Mouse (Mus musculus) layer of hippocampus, adult 6 months (tissue): ENCODE results near the gene Shmt1. TPM values are rescaled to one million over a fixed set of nuclear protein-coding genes. Genes with fewer than 3 reads are reported as not detected.

ENCODE experiments used
- long read RNA-seq, 2 experiments: library from polyadenylated mRNA; unstranded; transcript quantifications; one replicate each; pipeline ENCODE4 v2.0.0; 2019 to 2020
- polyA plus RNA-seq: library from polyadenylated mRNA; unstranded; fragments of <200 nt; fragmentation: Nextera tagmentation; gene quantifications from 2 replicates; pipeline ENCODE4 v1.2.3, GENCODE M21; 2021

Gene Shmt1
- 3.1 and 3.3 TPM in 2 replicates for polyA plus RNA-seq
- long read RNA-seq, experiment 1, transcript Shmt1-201 (12 exons, 2,858 nt) = major isoform, 6 of 6 reads
- long read RNA-seq, experiment 1, partial matches to known transcripts = 0 of 6 reads
- long read RNA-seq, experiment 1, other reads (novel, unspliced or antisense) = 0 of 6 reads
- long read RNA-seq, experiment 2, transcript Shmt1-201 (12 exons, 2,858 nt) = major isoform, 31 of 34 reads
- long read RNA-seq, experiment 2, partial matches to known transcripts = 1 of 34 reads
- long read RNA-seq, experiment 2, other reads (novel, unspliced or antisense) = 1 of 34 reads

DNA sequence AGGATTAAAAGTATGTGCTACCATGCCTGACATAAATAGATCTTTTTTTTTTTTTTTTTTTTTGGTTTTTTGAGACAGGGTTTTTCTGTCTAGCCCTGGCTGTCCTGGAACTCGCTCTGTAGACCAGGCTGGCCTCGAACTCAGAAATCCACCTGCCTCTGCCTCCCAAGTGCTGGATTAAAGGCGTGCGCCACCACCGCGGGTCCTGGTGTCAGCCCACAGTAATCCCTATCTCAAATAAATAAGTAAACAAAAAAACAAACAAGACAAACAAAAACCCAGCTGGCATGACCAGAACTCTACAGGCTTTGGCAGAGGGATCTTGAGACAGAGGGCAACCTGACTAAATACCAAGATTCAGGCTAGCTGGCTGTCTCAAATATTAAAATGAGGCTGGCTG is at the start of gene Shmt1:
Gene Shmt1, minus strand, starts transcription at position 101 of the 400 bp plus-strand sequence.

DNA sequence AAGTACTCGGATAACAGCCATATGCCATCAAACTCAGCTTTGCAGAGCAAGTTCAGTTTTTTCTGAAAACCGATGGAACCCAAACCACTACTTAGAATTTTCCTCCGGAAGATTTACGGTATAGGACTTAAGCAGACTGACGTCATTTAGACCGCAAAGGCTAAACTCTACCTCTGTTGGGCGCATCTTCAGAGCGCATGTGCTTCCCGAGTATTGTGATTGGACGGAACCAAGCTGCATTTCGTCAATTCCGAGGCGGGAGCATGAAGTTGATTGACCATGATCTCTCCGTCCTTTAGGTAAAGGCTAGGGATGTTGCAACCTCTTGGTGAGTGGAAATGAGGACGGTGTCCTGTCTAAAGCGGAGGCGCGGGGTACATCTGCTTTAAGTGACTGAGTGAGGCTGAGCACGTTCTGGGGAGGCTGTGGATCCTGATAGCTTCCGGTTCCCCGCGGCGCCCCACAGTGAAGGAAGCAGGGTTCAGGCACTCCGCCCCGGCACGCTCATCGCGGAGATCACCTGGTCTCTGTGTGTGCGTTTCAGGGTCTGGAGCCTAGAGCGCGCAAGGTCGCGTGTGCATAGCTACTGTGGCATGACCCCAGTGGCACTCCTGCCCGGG is 19.0 kb upstream of the Shmt1 start, which contains the start of gene Dhrs7b:
Gene Dhrs7b, plus strand, starts transcription at position 199 of the 620 bp plus-strand sequence.

DNA sequence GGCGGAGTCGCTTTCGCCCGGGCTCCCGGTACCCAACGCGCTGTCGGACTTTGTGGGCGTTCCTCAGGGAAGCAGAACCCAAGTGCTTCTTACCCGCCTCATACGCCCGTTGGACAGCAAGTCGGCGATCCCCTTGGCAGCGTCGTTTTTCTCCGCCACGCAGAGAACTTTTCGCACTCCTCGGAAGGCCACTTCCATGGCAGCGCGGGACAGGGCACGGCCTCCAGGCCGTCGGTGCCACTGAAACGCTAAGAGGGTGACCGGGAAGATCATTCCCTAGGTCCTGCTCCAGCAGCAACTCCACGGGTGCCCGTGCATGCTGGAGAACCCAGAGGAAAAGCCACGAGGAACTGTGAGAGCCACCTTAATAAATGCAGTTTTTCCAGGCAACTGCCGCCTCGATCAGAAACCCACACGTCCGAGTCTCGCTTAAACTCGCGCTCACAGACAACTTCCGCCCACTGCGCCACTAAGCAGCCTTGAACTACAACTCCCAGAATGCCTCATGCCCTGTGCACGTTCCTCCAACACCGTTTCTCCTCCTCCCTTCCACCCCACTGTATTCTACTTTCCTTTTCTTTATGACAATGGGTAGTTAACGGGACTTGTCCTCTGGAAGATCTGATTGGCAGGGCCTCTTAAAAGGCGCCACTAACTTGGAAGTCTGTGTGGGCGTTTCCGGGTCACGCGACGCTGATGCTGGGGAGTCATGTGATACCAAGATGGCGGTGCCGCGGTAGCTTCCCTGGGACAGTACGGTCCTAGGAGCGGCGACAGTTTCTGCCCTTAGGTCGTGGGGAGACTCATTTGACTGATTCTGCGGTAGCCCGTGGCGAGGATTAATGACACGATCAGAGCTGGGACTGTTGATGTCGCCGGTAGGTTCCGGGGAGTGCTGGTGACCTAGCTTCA is 34.4 kb downstream of the Shmt1 start, which contains the start of the genes Top3a and Smcr8:
Gene Top3a, minus strand, starts transcription at position 537 of the 912 bp plus-strand sequence.
Gene Smcr8, plus strand, starts transcription at position 696 of the 912 bp plus-strand sequence.

Other genes starting within 250 kb of the Shmt1 start
- 16.5 and 17.0 TPM in 2 replicates for gene Llgl1, start 112.0 kb downstream of the Shmt1 start, polyA plus RNA-seq
- gene Flii, start 84.5 kb downstream of the Shmt1 start, polyA plus RNA-seq = 33.5 and 36.2 TPM in 2 replicates
- gene Mief2, start 83.3 kb downstream of the Shmt1 start, polyA plus RNA-seq = 4.6 and 5.4 TPM in 2 replicates
- gene Top3a, start 34.4 kb downstream of the Shmt1 start, polyA plus RNA-seq = 2.3 and 2.5 TPM in 2 replicates
- 7.0 and 8.6 TPM in 2 replicates for gene Smcr8, start 34.2 kb downstream of the Shmt1 start, polyA plus RNA-seq
- 40.1 and 40.4 TPM in 2 replicates for gene Dhrs7b, start 18.9 kb upstream of the Shmt1 start, polyA plus RNA-seq
- 34.3 and 35.0 TPM in 2 replicates for gene Tmem11, start 67.6 kb upstream of the Shmt1 start, polyA plus RNA-seq
- 7.5 and 13.0 TPM in 2 replicates for gene Natd1, start 103.0 kb upstream of the Shmt1 start, polyA plus RNA-seq
- 11.5 and 14.0 TPM in 2 replicates for gene Map2k3, start 120.3 kb upstream of the Shmt1 start, polyA plus RNA-seq
- 1.2 and 1.8 TPM in 2 replicates for gene Kcnj12, start 210.8 kb upstream of the Shmt1 start, polyA plus RNA-seq